Comparison of ENCODE assay signal across 7 mouse cellular contexts in genomic region chr11:95648827-95649226, GRCm38 (mm10). TPM values are rescaled to one million over a fixed set of nuclear protein-coding genes. Genes with fewer than 3 reads are reported as not detected.
DNase-seq lines count a peak whose midpoint lies in the region; ATAC-seq and TF ChIP-seq lines count a peak whose summit lies in the region.

No protein-coding gene starts in this region.

- H3K9ac ChIP-seq in hindbrain, embryonic 14.5 days = no peak overlapping the region

- WGBS in forebrain, embryonic 10.5 days = 0% methylated on average over 4 of the region's 4 CpGs
- WGBS in hindbrain, embryonic 14.5 days = 4% methylated on average over 4 of the region's 4 CpGs

- H3K27me3 ChIP-seq in forebrain, embryonic 10.5 days (ENCODE audit: poor library complexity, severe bottlenecking) = peaks cover 82% of the 10 kb centered on the region
- peaks cover 20% of the 10 kb centered on the region; the same call in 1 of the 2 replicates for H3K27me3 ChIP-seq in hindbrain, embryonic 14.5 days (ENCODE audit: control insufficient read depth, insufficient read depth, low read length)

- no peak for ATAC-seq in hindbrain, embryonic 14.5 days (ENCODE audit: low FRiP score)
- ATAC-seq in megakaryocyte, adult 5-6 weeks (ENCODE audit: poor library complexity, severe bottlenecking) = peak; percentile 79

- no peak for TF ChIP-seq POLR2A in brain, embryonic 14.5 days (IDR thresholded peaks at IDR 0.05; ENCODE audit: borderline replicate concordance, extremely low read depth, insufficient read depth, insufficient read length, poor library complexity, severe bottlenecking)

- peak; percentile 93 for TF ChIP-seq CTCF in brain, embryonic 14.5 days (IDR thresholded peaks at IDR 0.05; ENCODE audit: borderline replicate concordance, extremely low read depth, insufficient read depth, insufficient read length)

- H3K9me3 ChIP-seq in forebrain, embryonic 10.5 days = no peaks in the 10 kb centered on the region
- H3K9me3 ChIP-seq in hindbrain, embryonic 14.5 days (ENCODE audit: control insufficient read depth, low read length) = no peaks in the 10 kb centered on the region

- DNase-seq in MN1 (ENCODE audit: low spot score) = peak; percentile 90
- DNase-seq in brain, embryonic 14.5 days (ENCODE audit: low read depth) = peak; percentile 76
- peak; percentile 81 for DNase-seq in forebrain, embryonic 10.5 days (ENCODE audit: extremely low spot score, low spot score)
- peak; percentile 82 for DNase-seq in hindbrain, embryonic 14.5 days (ENCODE audit: low spot score)
- DNase-seq in layer of hippocampus, postnatal 14 days (ENCODE audit: low spot score in 2 of 2) = peak; percentile 75 to 83
- peak; percentile 54 to 73 for DNase-seq in spleen, postnatal 10 days (ENCODE audit: low spot score in 2 of 2)

- H3K4me3 ChIP-seq in forebrain, embryonic 10.5 days = no peak overlapping the region
- no peak overlapping the region for H3K4me3 ChIP-seq in hindbrain, embryonic 14.5 days (replicated peaks; ENCODE audit: low read length)

- no peaks in the 10 kb centered on the region for H3K36me3 ChIP-seq in forebrain, embryonic 10.5 days (replicated peaks)
- no peaks in the 10 kb centered on the region for H3K36me3 ChIP-seq in hindbrain, embryonic 14.5 days (replicated peaks; ENCODE audit: control insufficient read depth, insufficient read depth)

- no peak overlapping the region for H3K4me2 ChIP-seq in hindbrain, embryonic 14.5 days (replicated peaks)

- H3K4me1 ChIP-seq in forebrain, embryonic 10.5 days = peaks cover 59% of the 10 kb centered on the region
- H3K4me1 ChIP-seq in hindbrain, embryonic 14.5 days (replicated peaks; ENCODE audit: control insufficient read depth, insufficient read depth, low read length) = peaks cover 12% of the 10 kb centered on the region; the same call in 1 of the 2 replicates

- H3K27ac ChIP-seq in forebrain, embryonic 10.5 days = no peak overlapping the region
- H3K27ac ChIP-seq in hindbrain, embryonic 14.5 days = no peak overlapping the region

RNA-seq across cellular contexts. Expression of gene Phb, which starts 17.9 kb away (rescaled TPM):
- polyA plus RNA-seq in brain, embryonic 14.5 days (2012; rRNA removed) = 172 and 205 TPM in 2 replicates
- 273 and 276 TPM in 2 replicates for polyA plus RNA-seq in forebrain, embryonic 10.5 days (2016; fragmentation: Nextera tagmentation; extraction: Ambion mirVana)
- 200 and 220 TPM in 2 replicates for polyA plus RNA-seq in hindbrain, embryonic 14.5 days (2014; fragmentation: Nextera tagmentation; extraction: Ambion mirVana)
- total RNA-seq in layer of hippocampus, postnatal 14 days (2021) = 100 to 1,000 TPM in 1 of 2 experiments, 10 to 100 TPM in 1; 88.1 to 119 TPM
- total RNA-seq in megakaryocyte, adult 5-6 weeks (2015) = 20.6 and 20.7 TPM in 2 replicates
- 33.9 and 40.9 TPM in 2 replicates for total RNA-seq in megakaryocyte, adult 5-6 weeks (2017)
